ENCODE assay signal across 17 mouse cellular contexts in genomic region chr5:73728651-73729050, GRCm38 (mm10).
DNase-seq lines count a peak whose midpoint lies in the region; ATAC-seq and TF ChIP-seq lines count a peak whose summit lies in the region.
"Had no signal": no experiment of that assay in that cellular context is flagged by ENCODE, and none has a peak within 500 bp of the region (broad histone marks: within the 10 kb centered on the region; RNA-seq: fewer than 3 reads in every experiment).

No protein-coding gene starts in this region.

- no peak for ATAC-seq in kidney, embryonic 15.5 days (replicated peaks; ENCODE audit: low FRiP score)
- ATAC-seq: forebrain, embryonic 13.5 days; inflammation-experienced regulatory T-cells, adult 6 months; Patski had no signal

- no peak for TF ChIP-seq POLR2A in kidney, adult 2 months (IDR thresholded peaks at IDR 0.05; ENCODE audit: low read depth, low read length)
- TF ChIP-seq POLR2A in MEL (IDR thresholded peaks at IDR 0.05; ENCODE audit: control insufficient read depth in 1 of 2, insufficient read depth in 1 of 2, low read depth in 1 of 2, low read length in 2 of 2, poor library complexity in 1 of 2): no peak

- peak; percentile 36 for DNase-seq in heart, adult 8-10 months (ENCODE audit: low spot score)
- no peak for DNase-seq in heart, postnatal 10 days
- peak; percentile 7 for DNase-seq in kidney, adult 2 months
- DNase-seq in MEL (ENCODE audit: low read depth, low spot score): peak; percentile 10
- DNase-seq in MN1 (ENCODE audit: low spot score): peak; percentile 8
- DNase-seq in natural killer cell, adult 2 months (ENCODE audit: low spot score in 2 of 2): no peak
- DNase-seq: adrenal gland, adult 8-10 months; cerebellum, adult 9-11 months had no signal

- WGBS in kidney, adult 2 months: 82% methylated on average over 7 of the region's 7 CpGs
- 76% methylated on average over 7 of the region's 7 CpGs for whole genome bisulfite sequencing in kidney, embryonic 15.5 days

- H3K4me1 ChIP-seq in kidney, adult 2 months (ENCODE audit: control insufficient read depth, insufficient read depth, low read length): no peaks in the 10 kb centered on the region
- peaks cover 21% of the 10 kb centered on the region for H3K4me1 ChIP-seq in kidney, embryonic 15.5 days
- H3K4me1 ChIP-seq in MEL (ENCODE audit: control insufficient read depth in 1 of 2, insufficient read depth in 2 of 2, low read length in 2 of 2): peaks cover 0 to 10% of the 10 kb centered on the region in 2 experiments; a peak in 3 of 4 replicates
- H3K4me1 ChIP-seq: neural tube, embryonic 12.5 days had no signal

- H3K27ac ChIP-seq in kidney, adult 2 months (ENCODE audit: insufficient read depth, low read depth, low read length): no peak overlapping the region
- H3K27ac ChIP-seq in kidney, embryonic 15.5 days: no peak overlapping the region
- no peak overlapping the region for H3K27ac ChIP-seq in MEL (ENCODE audit: control insufficient read depth, low read depth, low read length)
- H3K27ac ChIP-seq: forebrain, embryonic 13.5 days; kidney, postnatal 0 days; liver, embryonic 14.5 days; neural tube, embryonic 12.5 days; stomach, postnatal 0 days had no signal

- no peaks in the 10 kb centered on the region for H3K79me2 ChIP-seq in MEL (ENCODE audit: control insufficient read depth, insufficient read depth, low read length, poor library complexity)

- no peak overlapping the region for H3K4me3 ChIP-seq in kidney, adult 2 months (ENCODE audit: insufficient read depth, low read depth, low read length)
- H3K4me3 ChIP-seq in kidney, embryonic 15.5 days (replicated peaks): no peak overlapping the region
- no peak overlapping the region for H3K4me3 ChIP-seq in MEL (ENCODE audit: control insufficient read depth in 1 of 2, insufficient read depth in 1 of 2, low read depth in 2 of 2, low read length in 2 of 2)
- H3K4me3 ChIP-seq: forebrain, embryonic 13.5 days; neural tube, embryonic 12.5 days had no signal

- intact Hi-C loops in heart, postnatal 10 days (cut with DNase I): no loop called here

- TF ChIP-seq CTCF in kidney, adult 2 months (conservative IDR thresholded peaks at IDR 0.05; ENCODE audit: insufficient read depth, insufficient read length, low read depth, low read length): no peak
- TF ChIP-seq CTCF in MEL (IDR thresholded peaks at IDR 0.05 in 2 of 3, conservative IDR thresholded peaks at IDR 0.05 in 1 of 3; ENCODE audit: control insufficient read depth in 1 of 3, insufficient read depth in 1 of 3, low read depth in 2 of 3, low read length in 3 of 3, poor library complexity in 1 of 3, severe bottlenecking in 1 of 3): no peak

- TF ChIP-seq RAD21 in MEL (IDR thresholded peaks at IDR 0.05; ENCODE audit: low read depth, low read length): no peak

- H3K9me3 ChIP-seq in kidney, embryonic 15.5 days (replicated peaks): no peaks in the 10 kb centered on the region
- no peaks in the 10 kb centered on the region for H3K9me3 ChIP-seq in MEL (replicated peaks; ENCODE audit: insufficient read depth, low read length)
- H3K9me3 ChIP-seq: forebrain, embryonic 13.5 days; neural tube, embryonic 12.5 days had no signal

- no peak overlapping the region for H3K9ac ChIP-seq in kidney, embryonic 15.5 days
- H3K9ac ChIP-seq in MEL (ENCODE audit: control insufficient read depth, low read depth, low read length, poor library complexity, severe bottlenecking): no peak overlapping the region
- H3K9ac ChIP-seq: forebrain, embryonic 13.5 days; liver, embryonic 14.5 days; neural tube, embryonic 12.5 days had no signal

- no peaks in the 10 kb centered on the region for H3K27me3 ChIP-seq in kidney, adult 2 months (replicated peaks; ENCODE audit: control insufficient read depth, insufficient read depth, low read length)
- no peaks in the 10 kb centered on the region for H3K27me3 ChIP-seq in kidney, embryonic 15.5 days
- peaks cover 0 to 2% of the 10 kb centered on the region in 2 experiments; a peak in 2 of 4 replicates for H3K27me3 ChIP-seq in MEL (ENCODE audit: control insufficient read depth in 1 of 2, insufficient read depth in 2 of 2, low read length in 2 of 2)
- H3K27me3 ChIP-seq: forebrain, embryonic 13.5 days; neural tube, embryonic 12.5 days had no signal

- no peaks in the 10 kb centered on the region for H3K36me3 ChIP-seq in kidney, adult 2 months (ENCODE audit: control insufficient read depth, insufficient read depth, low read length)
- H3K36me3 ChIP-seq in kidney, embryonic 15.5 days: no peaks in the 10 kb centered on the region
- no peaks in the 10 kb centered on the region; a peak in 1 of 4 replicates for H3K36me3 ChIP-seq in MEL (ENCODE audit: control insufficient read depth in 1 of 2, insufficient read depth in 2 of 2, low read length in 2 of 2)
- H3K36me3 ChIP-seq: neural tube, embryonic 12.5 days had no signal

- no peak overlapping the region for H3K4me2 ChIP-seq in kidney, embryonic 15.5 days
- H3K4me2 ChIP-seq: forebrain, embryonic 13.5 days; midbrain, embryonic 11.5 days; neural tube, embryonic 12.5 days had no signal

- peak in 1 of 2 experiments; percentile 39; a peak in 1 of 4 replicates for TF ChIP-seq EP300 in MEL (IDR thresholded peaks at IDR 0.05; ENCODE audit: low read depth in 1 of 2, low read length in 2 of 2)

TF ChIP-seq in MEL, 35 proteins besides CTCF, POLR2A, EP300 and RAD21:
- TF ChIP-seq RCOR1 (IDR thresholded peaks at IDR 0.05; ENCODE audit: low read depth, low read length) (peak; percentile 58; the same call in 1 of the 2 replicates), TCF12 (IDR thresholded peaks at IDR 0.05; ENCODE audit: low read depth, low read length) (peak; percentile 80), CHD1 (IDR thresholded peaks at IDR 0.05; ENCODE audit: low read depth, low read length) (no peak), ZC3H11A (IDR thresholded peaks at IDR 0.05; ENCODE audit: low read depth, low read length) (no peak), ETS1 (IDR thresholded peaks at IDR 0.05; ENCODE audit: low read depth, low read length) (peak; percentile 51), GATA1 (IDR thresholded peaks at IDR 0.05; ENCODE audit: low read depth, low read length) (peak; percentile 54), E2F4 (IDR thresholded peaks at IDR 0.05; ENCODE audit: borderline replicate concordance, low read depth, low read length) (no peak)

Comparison
In these comparisons a context has a peak if more than half of its experiments do, and no peak if none do; other contexts are left out.
1. DNase-seq: peak in heart, adult 8-10 months (single experiment), kidney, adult 2 months (single experiment), MEL (single experiment) and MN1 (single experiment); none in heart, postnatal 10 days (0 of 2) and natural killer cell, adult 2 months (0 of 2).